Comparison of ENCODE assay signal across 8 mouse cellular contexts in the genomic region with DNA sequence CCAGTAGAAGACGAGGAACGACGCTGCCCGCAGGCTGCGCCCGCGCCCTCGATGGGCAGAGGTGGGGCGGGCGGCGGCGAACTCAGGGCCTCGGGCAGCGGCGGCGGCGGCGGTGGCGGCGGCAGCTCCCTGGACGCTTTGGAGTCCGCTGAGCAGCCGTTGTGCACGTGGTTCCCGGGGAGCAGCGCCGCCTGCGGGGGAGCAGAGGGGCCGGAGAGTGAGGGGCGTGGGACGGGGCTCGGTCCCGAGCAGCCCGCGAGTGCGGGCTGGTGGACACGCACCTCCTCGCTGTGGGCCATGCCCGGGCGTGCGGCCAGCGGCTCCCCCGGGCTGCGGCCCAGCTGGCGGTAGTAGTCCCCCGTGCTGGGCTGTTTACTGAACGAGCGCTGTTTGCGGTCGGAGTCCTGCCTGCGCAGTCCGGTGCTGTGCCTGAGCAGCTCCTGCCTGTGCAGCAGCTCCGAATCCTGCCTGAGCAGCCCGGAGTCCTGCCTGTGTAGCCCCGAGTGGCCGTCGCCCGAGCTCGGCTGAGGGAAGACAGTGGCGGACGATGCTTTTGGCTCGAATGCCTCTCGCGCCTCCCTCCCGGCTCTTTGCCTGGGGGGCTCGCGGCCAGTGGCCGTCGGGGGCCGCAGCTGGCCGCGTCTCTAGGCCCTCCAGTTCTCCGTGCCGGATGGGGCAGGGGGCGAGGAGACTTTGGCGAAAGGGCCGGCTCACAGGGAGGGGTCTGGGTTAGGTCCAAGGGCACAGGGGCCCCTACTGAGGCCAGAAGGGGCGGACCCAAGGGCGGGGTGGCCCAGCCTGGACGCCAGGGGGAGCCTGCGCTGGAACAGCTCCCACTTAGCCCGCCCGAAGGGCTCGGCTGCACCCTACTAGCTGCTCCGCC. TPM values are rescaled to one million over a fixed set of nuclear protein-coding genes. Genes with fewer than 3 reads are reported as not detected.
DNase-seq lines count a peak whose midpoint lies in the region; ATAC-seq lines count a peak whose summit lies in the region.

No protein-coding gene starts in this region.

- no peaks in the 10 kb centered on the region for H3K36me3 ChIP-seq in embryonic facial prominence, embryonic 13.5 days
- H3K36me3 ChIP-seq in heart, embryonic 15.5 days: no peaks in the 10 kb centered on the region
- no peaks in the 10 kb centered on the region for H3K36me3 ChIP-seq in kidney, embryonic 16.5 days (ENCODE audit: insufficient read depth, low read length)

- ATAC-seq in embryonic facial prominence, embryonic 13.5 days (ENCODE audit: insufficient number of reproducible peaks, insufficient read depth, low FRiP score, low TSS enrichment, low read depth): 0 out of 2 replicates have a peak, but pooled peaks have one; percentile 44
- ATAC-seq in heart, embryonic 15.5 days (replicated peaks; ENCODE audit: insufficient number of reproducible peaks, insufficient read depth, low FRiP score, low read depth): peak; percentile 53
- ATAC-seq in kidney, embryonic 16.5 days (ENCODE audit: low FRiP score, low TSS enrichment): peak; percentile 70

- DNase-seq in cerebellum, adult 18-20 months: peak; percentile 27 to 43
- no peak for DNase-seq in cerebellum, adult 9-11 months
- peak; percentile 83 for DNase-seq in CD4-positive, CD25-positive, alpha-beta regulatory T cell, adult 2 months (ENCODE audit: low read depth, low spot score)
- peak; percentile 69 for DNase-seq in lung, postnatal 14 days
- peak; percentile 89 for DNase-seq in retina, postnatal 1 day

- H3K4me1 ChIP-seq in embryonic facial prominence, embryonic 13.5 days: peaks cover 39% of the 10 kb centered on the region
- peaks cover 36% of the 10 kb centered on the region for H3K4me1 ChIP-seq in heart, embryonic 15.5 days (replicated peaks)
- H3K4me1 ChIP-seq in kidney, embryonic 16.5 days (ENCODE audit: insufficient read depth, low read length): peaks cover 53% of the 10 kb centered on the region

- H3K4me2 ChIP-seq in embryonic facial prominence, embryonic 13.5 days: peak overlapping the region; percentile 80
- peak overlapping the region; percentile 80 for H3K4me2 ChIP-seq in heart, embryonic 15.5 days
- peak overlapping the region; percentile 75 for H3K4me2 ChIP-seq in kidney, embryonic 16.5 days (replicated peaks; ENCODE audit: low read depth, low read length)

- H3K9me3 ChIP-seq in embryonic facial prominence, embryonic 13.5 days: no peaks in the 10 kb centered on the region
- no peaks in the 10 kb centered on the region for H3K9me3 ChIP-seq in heart, embryonic 15.5 days (replicated peaks)
- no peaks in the 10 kb centered on the region for H3K9me3 ChIP-seq in kidney, embryonic 16.5 days (ENCODE audit: low read length)

- no peak overlapping the region for H3K27ac ChIP-seq in embryonic facial prominence, embryonic 13.5 days
- no peak overlapping the region for H3K27ac ChIP-seq in heart, embryonic 15.5 days
- H3K27ac ChIP-seq in kidney, embryonic 16.5 days (ENCODE audit: low read length): peak overlapping the region; percentile 93

- H3K9ac ChIP-seq in embryonic facial prominence, embryonic 13.5 days: peak overlapping the region; percentile 65
- H3K9ac ChIP-seq in heart, embryonic 15.5 days: peak overlapping the region; percentile 40
- H3K9ac ChIP-seq in kidney, embryonic 16.5 days (replicated peaks; ENCODE audit: low read length): peak overlapping the region; percentile 73

- H3K4me3 ChIP-seq in embryonic facial prominence, embryonic 13.5 days: peak overlapping the region; percentile 46
- peak overlapping the region; percentile 46 for H3K4me3 ChIP-seq in heart, embryonic 15.5 days
- H3K4me3 ChIP-seq in kidney, embryonic 16.5 days (ENCODE audit: low read length): peak overlapping the region; percentile 54

- H3K27me3 ChIP-seq in embryonic facial prominence, embryonic 13.5 days: peaks cover 88% of the 10 kb centered on the region
- peaks cover 89% of the 10 kb centered on the region for H3K27me3 ChIP-seq in heart, embryonic 15.5 days
- peaks cover 82% of the 10 kb centered on the region for H3K27me3 ChIP-seq in kidney, embryonic 16.5 days (ENCODE audit: insufficient read depth, low read length)

- WGBS in embryonic facial prominence, embryonic 13.5 days: under 1% methylated on average over 76 of the region's 85 CpGs
- 2% methylated on average over 85 of the region's 85 CpGs for WGBS in heart, embryonic 15.5 days
- WGBS in kidney, embryonic 16.5 days: under 1% methylated on average over 73 of the region's 85 CpGs

RNA-seq across cellular contexts. Expression of a gene that starts 15.3 kb away (rescaled TPM):
- polyA plus RNA-seq in embryonic facial prominence, embryonic 13.5 days (2015; fragmentation: Nextera tagmentation; extraction: Ambion mirVana): 1.1 and 1.5 TPM in 2 replicates
- polyA plus RNA-seq in heart, embryonic 15.5 days (2015; fragmentation: Nextera tagmentation; extraction: Ambion mirVana): 0.94 and 1.6 TPM in 2 replicates
- 1.9 and 3.0 TPM in 2 replicates for polyA plus RNA-seq in kidney, embryonic 16.5 days (2015; fragmentation: Nextera tagmentation; extraction: Ambion mirVana)

RNA-seq across cellular contexts. Expression of a gene that starts 21.2 kb away (rescaled TPM):
- 3.4 and 5.9 TPM in 2 replicates for polyA plus RNA-seq in embryonic facial prominence, embryonic 13.5 days (2015; fragmentation: Nextera tagmentation; extraction: Ambion mirVana)
- 0.93 and 2.1 TPM in 2 replicates for polyA plus RNA-seq in heart, embryonic 15.5 days (2015; fragmentation: Nextera tagmentation; extraction: Ambion mirVana)
- 22.2 and 30.6 TPM in 2 replicates for polyA plus RNA-seq in kidney, embryonic 16.5 days (2015; fragmentation: Nextera tagmentation; extraction: Ambion mirVana)

RNA-seq across cellular contexts. Expression of a gene that starts 27.7 kb away (rescaled TPM):
- polyA plus RNA-seq in embryonic facial prominence, embryonic 13.5 days (2015; fragmentation: Nextera tagmentation; extraction: Ambion mirVana): 0.10 TPM in 1 of 2 replicates, not detected in the other
- 0.23 TPM in 1 of 2 replicates, not detected in the other for polyA plus RNA-seq in heart, embryonic 15.5 days (2015; fragmentation: Nextera tagmentation; extraction: Ambion mirVana)
- polyA plus RNA-seq in kidney, embryonic 16.5 days (2015; fragmentation: Nextera tagmentation; extraction: Ambion mirVana): 0.14 and 0.57 TPM in 2 replicates

RNA-seq across cellular contexts. Expression of a gene that starts 46.9 kb away (rescaled TPM):
- polyA plus RNA-seq in embryonic facial prominence, embryonic 13.5 days (2015; fragmentation: Nextera tagmentation; extraction: Ambion mirVana): 48.5 and 54.1 TPM in 2 replicates
- polyA plus RNA-seq in heart, embryonic 15.5 days (2015; fragmentation: Nextera tagmentation; extraction: Ambion mirVana): 58.4 and 73.4 TPM in 2 replicates
- polyA plus RNA-seq in kidney, embryonic 16.5 days (2015; fragmentation: Nextera tagmentation; extraction: Ambion mirVana): 75.1 and 76.4 TPM in 2 replicates

RNA-seq across cellular contexts. Expression of a gene that starts 58.7 kb away (rescaled TPM):
- 19.5 and 22.2 TPM in 2 replicates for polyA plus RNA-seq in embryonic facial prominence, embryonic 13.5 days (2015; fragmentation: Nextera tagmentation; extraction: Ambion mirVana)
- 11.1 and 14.1 TPM in 2 replicates for polyA plus RNA-seq in heart, embryonic 15.5 days (2015; fragmentation: Nextera tagmentation; extraction: Ambion mirVana)
- polyA plus RNA-seq in kidney, embryonic 16.5 days (2015; fragmentation: Nextera tagmentation; extraction: Ambion mirVana): 25.5 and 28.1 TPM in 2 replicates
